Mouse (Mus musculus) CH12.LX (cell line): ENCODE data around the gene Gtpbp4. TPM values are rescaled to one million over a fixed set of nuclear protein-coding genes. Genes with fewer than 3 reads are reported as not detected.

Experiments
- DNase-seq: peaks from one replicate; pipeline ENCODE4 v3.0.0-alpha.2; 2013; ENCODE audit errors: extremely low read depth
- H3K27ac ChIP-seq: 2 replicates; pipeline ENCODE4 v1.5.1; 2012; ENCODE audit warnings: low read depth, mild to moderate bottlenecking, control low read depth, moderate library complexity; ENCODE audit not compliant: insufficient read depth
- H3K27me3 ChIP-seq: replicated peaks from 2 replicates; pipeline ENCODE3; 2012; ENCODE audit warnings: inconsistent platforms
- H3K36me3 ChIP-seq, 2 experiments: replicated peaks in 1 of 2; 2 replicates each; pipeline versions ENCODE3 to v1.6.1; 2012; ENCODE audit warnings: inconsistent platforms in 1 of 2, low read length in 1 of 2, mild to moderate bottlenecking in 1 of 2, mixed read lengths in 1 of 2, moderate library complexity in 1 of 2; ENCODE audit not compliant: control insufficient read depth in 1 of 2, insufficient read depth in 1 of 2
- H3K4me1 ChIP-seq, 2 experiments: 2 replicates each; pipeline ENCODE4 v1.6.1; 2012; ENCODE audit warnings: inconsistent platforms in 1 of 2, moderate library complexity in 1 of 2; ENCODE audit not compliant: insufficient read depth in 2 of 2, control insufficient read depth in 1 of 2
- H3K4me2 ChIP-seq: 2 replicates; pipeline ENCODE4 v1.6.1; 2012; ENCODE audit warnings: low read depth, mild to moderate bottlenecking, control low read depth; ENCODE audit not compliant: poor library complexity, insufficient read depth, severe bottlenecking
- H3K4me3 ChIP-seq, 3 experiments: fragments of 150-350 bp in 1 of 3; sonication (generic) in 1 of 3; replicated peaks in 1 of 3; 2 replicates each; pipeline versions ENCODE3 to v1.5.1; 2011 to 2012; ENCODE audit warnings: low read depth in 2 of 3, low read length in 2 of 3, mild to moderate bottlenecking in 2 of 3, moderate library complexity in 2 of 3, control low read depth in 1 of 3, improper control_type of control experiment in 1 of 3, inconsistent platforms in 1 of 3, mixed read lengths in 1 of 3; ENCODE audit not compliant: poor library complexity in 1 of 3
- H3K79me2 ChIP-seq: replicated peaks from 2 replicates; pipeline ENCODE4 v1.6.1; 2012; ENCODE audit warnings: mild to moderate bottlenecking, moderate library complexity; ENCODE audit not compliant: control insufficient read depth, poor library complexity, insufficient read depth, severe bottlenecking; ENCODE audit errors: extremely low read depth
- H3K9ac ChIP-seq: 2 replicates; pipeline ENCODE4 v1.6.1; 2012; ENCODE audit warnings: low read depth, mild to moderate bottlenecking, control low read depth, moderate library complexity; ENCODE audit not compliant: insufficient read depth
- H3K9me3 ChIP-seq: replicated peaks from 2 replicates; pipeline ENCODE3; 2012; ENCODE audit warnings: low read length, inconsistent platforms, mixed read lengths
- BHLHE40 ChIP-seq: IDR thresholded peaks from 2 replicates; pipeline ENCODE4 v1.6.1; 2011; ENCODE audit warnings: mild to moderate bottlenecking, low read depth, low read length, improper control_type of control experiment
- CHD1 ChIP-seq: IDR thresholded peaks from 2 replicates; pipeline ENCODE4 v1.6.1; 2012; ENCODE audit warnings: low read depth, low read length, improper control_type of control experiment, inconsistent platforms
- CHD2 ChIP-seq: IDR thresholded peaks from 2 replicates; pipeline ENCODE4 v1.6.1; 2011; ENCODE audit warnings: low read length, improper control_type of control experiment
- CTCF ChIP-seq, 2 experiments: IDR thresholded peaks in 1 of 2; conservative IDR thresholded peaks in 1 of 2; 2 replicates each; pipeline ENCODE4 v1.5.1; 2011 to 2012; ENCODE audit warnings: low read depth in 2 of 2, low read length in 2 of 2, improper control_type of control experiment in 1 of 2, inconsistent platforms in 1 of 2, mild to moderate bottlenecking in 1 of 2, moderate library complexity in 1 of 2
- E2F4 ChIP-seq: IDR thresholded peaks from 2 replicates; pipeline ENCODE4 v1.6.1; 2011; ENCODE audit warnings: low read depth, low read length, improper control_type of control experiment; ENCODE audit not compliant: insufficient replicate concordance
- ELF1 ChIP-seq: IDR thresholded peaks from 2 replicates; pipeline ENCODE4 v1.6.1; 2014; ENCODE audit warnings: low read depth, mild to moderate bottlenecking, inconsistent platforms, low read length, improper control_type of control experiment
- ETS1 ChIP-seq: conservative IDR thresholded peaks from 2 replicates; pipeline ENCODE4 v1.6.1; 2012; ENCODE audit warnings: low read depth, mild to moderate bottlenecking, inconsistent platforms, low read length, improper control_type of control experiment, moderate library complexity
- GABPA ChIP-seq: IDR thresholded peaks from 2 replicates; pipeline ENCODE4 v1.6.1; 2012; ENCODE audit warnings: low read depth, low read length, improper control_type of control experiment, inconsistent platforms; ENCODE audit not compliant: insufficient replicate concordance
- HCFC1 ChIP-seq: IDR thresholded peaks from 2 replicates; pipeline ENCODE4 v1.6.1; 2012; ENCODE audit warnings: low read depth, mild to moderate bottlenecking, inconsistent platforms, low read length, improper control_type of control experiment
- IRF4 ChIP-seq: IDR thresholded peaks from 2 replicates; pipeline ENCODE4 v1.6.1; 2014; ENCODE audit warnings: low read depth, mild to moderate bottlenecking, inconsistent platforms, low read length, improper control_type of control experiment
- JUND ChIP-seq: conservative IDR thresholded peaks from 2 replicates; pipeline ENCODE4 v1.6.1; 2011; ENCODE audit warnings: low read depth, low read length, improper control_type of control experiment
- KAT2A ChIP-seq: IDR thresholded peaks from 2 replicates; pipeline ENCODE4 v1.6.1; 2012; ENCODE audit warnings: low read length, improper control_type of control experiment, inconsistent platforms; ENCODE audit not compliant: insufficient replicate concordance
- MAX ChIP-seq: IDR thresholded peaks from 2 replicates; pipeline ENCODE4 v1.6.1; 2011; ENCODE audit warnings: low read length, improper control_type of control experiment
- MAZ ChIP-seq: IDR thresholded peaks from 2 replicates; pipeline ENCODE4 v1.6.1; 2012; ENCODE audit warnings: low read depth, mild to moderate bottlenecking, inconsistent platforms, low read length, improper control_type of control experiment, moderate library complexity
- MEF2A ChIP-seq: IDR thresholded peaks from 2 replicates; pipeline ENCODE4 v1.6.1; 2014; ENCODE audit warnings: low read depth, mild to moderate bottlenecking, inconsistent platforms, low read length, improper control_type of control experiment, borderline replicate concordance
- MXI1 ChIP-seq: IDR thresholded peaks from 2 replicates; pipeline ENCODE4 v1.6.1; 2011; ENCODE audit warnings: mild to moderate bottlenecking, low read depth, low read length, improper control_type of control experiment
- MYC ChIP-seq: IDR thresholded peaks from 2 replicates; pipeline ENCODE4 v1.6.1; 2011; ENCODE audit warnings: low read depth, mild to moderate bottlenecking, improper control_type of control experiment, low read length
- NELFE ChIP-seq: IDR thresholded peaks from 2 replicates; pipeline ENCODE4 v1.6.1; 2011; ENCODE audit warnings: low read depth, low read length, improper control_type of control experiment
- NRF1 ChIP-seq: IDR thresholded peaks from 2 replicates; pipeline ENCODE4 v1.6.1; 2014; ENCODE audit warnings: low read depth, mild to moderate bottlenecking, inconsistent platforms, low read length, improper control_type of control experiment, moderate library complexity
- POLR2A ChIP-seq: IDR thresholded peaks from 2 replicates; pipeline ENCODE4 v1.6.1; 2011; ENCODE audit warnings: low read depth, mild to moderate bottlenecking, improper control_type of control experiment, low read length
- POLR2AphosphoS2 ChIP-seq: IDR thresholded peaks from 2 replicates; pipeline ENCODE4 v1.6.1; 2011; ENCODE audit warnings: low read depth, low read length, improper control_type of control experiment
- RAD21 ChIP-seq: IDR thresholded peaks from 2 replicates; pipeline ENCODE4 v1.6.1; 2011; ENCODE audit warnings: low read depth, mild to moderate bottlenecking, low read length, improper control_type of control experiment, moderate library complexity
- RCOR1 ChIP-seq: conservative IDR thresholded peaks from 2 replicates; pipeline ENCODE4 v1.6.1; 2012; ENCODE audit warnings: low read depth, mild to moderate bottlenecking, inconsistent platforms, low read length, improper control_type of control experiment
- SIN3A ChIP-seq: IDR thresholded peaks from 2 replicates; pipeline ENCODE4 v1.6.1; 2012; ENCODE audit warnings: low read length, improper control_type of control experiment, inconsistent platforms
- SMC3 ChIP-seq: IDR thresholded peaks from 2 replicates; pipeline ENCODE4 v1.6.1; 2011; ENCODE audit warnings: low read depth, low read length, improper control_type of control experiment
- TBP ChIP-seq: conservative IDR thresholded peaks from 2 replicates; pipeline ENCODE4 v1.6.1; 2011; ENCODE audit warnings: low read depth, low read length, improper control_type of control experiment
- TCF12 ChIP-seq: IDR thresholded peaks from 2 replicates; pipeline ENCODE4 v1.6.1; 2014; ENCODE audit warnings: low read depth, mild to moderate bottlenecking, inconsistent platforms, low read length, improper control_type of control experiment
- UBTF ChIP-seq: IDR thresholded peaks from 2 replicates; pipeline ENCODE4 v1.6.1; 2012; ENCODE audit warnings: low read depth, mild to moderate bottlenecking, inconsistent platforms, low read length, improper control_type of control experiment, moderate library complexity
- USF1 ChIP-seq: IDR thresholded peaks from 2 replicates; pipeline ENCODE4 v1.6.1; 2014; ENCODE audit warnings: low read depth, mild to moderate bottlenecking, inconsistent platforms, low read length, improper control_type of control experiment
- USF2 ChIP-seq: conservative IDR thresholded peaks from 2 replicates; pipeline ENCODE4 v1.6.1; 2011; ENCODE audit warnings: low read depth, low read length, improper control_type of control experiment
- ZC3H11A ChIP-seq: IDR thresholded peaks from 2 replicates; pipeline ENCODE4 v1.6.1; 2012; ENCODE audit warnings: low read depth, mild to moderate bottlenecking, inconsistent platforms, low read length, improper control_type of control experiment
- ZMIZ1 ChIP-seq: IDR thresholded peaks from 2 replicates; pipeline ENCODE4 v1.6.1; 2012; ENCODE audit warnings: low read depth, mild to moderate bottlenecking, inconsistent platforms, low read length, improper control_type of control experiment
- ZNF384 ChIP-seq: IDR thresholded peaks from 2 replicates; pipeline ENCODE4 v1.6.1; 2012; ENCODE audit warnings: low read depth, low read length, improper control_type of control experiment, inconsistent platforms
- dilution Hi-C: fragments of 300-500 bp; cut with MboI; formaldehyde crosslinking; loops from 2 replicates; pipeline ENCODE4 v1.14.3; 2020; ENCODE audit warnings: low sequenced_read_pairs; ENCODE audit not compliant: extremely low pct_unique_long_range_greater_than_20kb, extremely low pct_ligation_motif_present
- in situ Hi-C: fragments of 300-500 bp; cut with MboI; formaldehyde crosslinking; loops from 3 replicates; pipeline ENCODE4 v1.14.3; 2019; ENCODE audit warnings: low sequenced_read_pairs, low pct_ligation_motif_present, low pct_unique_long_range_greater_than_20kb, mixed read lengths
- polyA plus RNA-seq: library from polyadenylated mRNA; unstranded; fragments of >175 nt; gene quantifications from 2 replicates; pipeline ENCODE4 v1.2.1, GENCODE M21; 2012; ENCODE audit warnings: low read depth; ENCODE audit not compliant: insufficient read length
- total RNA-seq, 2 experiments: library from RNA; depleted of rRNA; stranded (reverse); fragments of 300-350 nt in 1 of 2; fragments of >200 nt in 1 of 2; gene quantifications; 2 replicates each; pipeline ENCODE4 v1.2.3; 2012 to 2014

The Gtpbp4 gene
- total RNA-seq (2012; rRNA removed) (92.1 and 112 TPM in 2 replicates), total RNA-seq (2014; rRNA removed) (116 and 169 TPM in 2 replicates), polyA plus RNA-seq (174 and 218 TPM in 2 replicates)

- peak; percentile 27 for TF ChIP-seq SMC3
- TF ChIP-seq ETS1: 0 out of 2 replicates have a peak, but pooled peaks have one; percentile 11
- TF ChIP-seq USF2: no peak
- TF ChIP-seq MEF2A: 0 out of 2 replicates have a peak, but pooled peaks have one; percentile 47
- peak; percentile 91 for TF ChIP-seq POLR2A
- TF ChIP-seq ZMIZ1: peak; percentile 74; the same call in 1 of the 2 replicates
- peak; percentile 57 for TF ChIP-seq IRF4
- TF ChIP-seq BHLHE40: no peak; the same call in 1 of the 2 replicates
- TF ChIP-seq CTCF (conservative IDR thresholded peaks at IDR 0.05 in 1 of 2, IDR thresholded peaks at IDR 0.05 in 1 of 2; ENCODE audit: low read depth in 2 of 2, low read length in 2 of 2): peak in 1 of 2 experiments; percentile 81; a peak in 2 of 4 replicates
- peak; percentile 80; the same call in 1 of the 2 replicates for TF ChIP-seq NELFE
- TF ChIP-seq TCF12: peak; percentile 77
- no peak for TF ChIP-seq RCOR1
- no peak for TF ChIP-seq NRF1
- TF ChIP-seq USF1: no peak
- TF ChIP-seq HCFC1: peak; percentile 92
- peak; percentile 96 for TF ChIP-seq SIN3A
- peak; percentile 23; the same call in 1 of the 2 replicates for TF ChIP-seq POLR2AphosphoS2
- TF ChIP-seq CHD2: no peak
- TF ChIP-seq ZNF384: no peak
- TF ChIP-seq UBTF: 0 out of 2 replicates have a peak, but pooled peaks have one; percentile 6
- peak; percentile 99 for TF ChIP-seq MYC
- TF ChIP-seq E2F4: no peak
- peak; percentile 72 for TF ChIP-seq GABPA
- TF ChIP-seq MAX: peak; percentile 95
- peak; percentile 86; the same call in 1 of the 2 replicates for TF ChIP-seq KAT2A
- TF ChIP-seq TBP: peak; percentile 59; the same call in 1 of the 2 replicates
- no peak for TF ChIP-seq ZC3H11A
- no peak for TF ChIP-seq MAZ
- TF ChIP-seq CHD1: no peak
- peak; percentile 99 for TF ChIP-seq MXI1
- TF ChIP-seq RAD21: no peak; the same call in 1 of the 2 replicates
- peak; percentile 93 for TF ChIP-seq ELF1
- TF ChIP-seq JUND: no peak
- dilution Hi-C loops: no loop called here
- H3K9me3 ChIP-seq: no peaks in the 10 kb centered on the region
- peak within 1 kb of the TSS; percentile 99 for H3K4me2 ChIP-seq
- H3K27me3 ChIP-seq: no peaks in the 10 kb centered on the region
- peak within 1 kb of the TSS; percentile 27 for H3K27ac ChIP-seq
- in situ Hi-C loops: no loop called here
- peak; percentile 97 for DNase-seq
- H3K4me3 ChIP-seq: peak within 1 kb of the TSS; percentile 93 to 99 (median 95)
- peaks cover 42% of the 10 kb centered on the region for H3K79me2 ChIP-seq
- H3K9ac ChIP-seq: peak within 1 kb of the TSS; percentile 93
- H3K4me1 ChIP-seq: peaks cover 5 to 17% of the 10 kb centered on the region in 2 experiments; a peak in 2 of 4 replicates
- H3K36me3 ChIP-seq: peaks cover 4 to 18% of the 10 kb centered on the region in 2 experiments
These were observed at the start of gene Gtpbp4 for GRCm38 (mm10) chr13:8995990-8996786. TSS of gene Gtpbp4 (minus strand) at chr13:8996083.
